Mouse (Mus musculus) frontal cortex, postnatal 25 days (tissue): Measurements from ENCODE around the gene Olfr340.
"Not testable (repeated sequence)": the region's sequence is repeated elsewhere in the genome, so short reads cannot be mapped to it uniquely, and the experiment has no call there.

Source experiments
- DNase-seq, 2 experiments: peaks; one replicate each; pipeline ENCODE4 v3.0.0; 2022; ENCODE audit warnings: low spot score in 2 of 2

Gene Olfr340

DNA sequence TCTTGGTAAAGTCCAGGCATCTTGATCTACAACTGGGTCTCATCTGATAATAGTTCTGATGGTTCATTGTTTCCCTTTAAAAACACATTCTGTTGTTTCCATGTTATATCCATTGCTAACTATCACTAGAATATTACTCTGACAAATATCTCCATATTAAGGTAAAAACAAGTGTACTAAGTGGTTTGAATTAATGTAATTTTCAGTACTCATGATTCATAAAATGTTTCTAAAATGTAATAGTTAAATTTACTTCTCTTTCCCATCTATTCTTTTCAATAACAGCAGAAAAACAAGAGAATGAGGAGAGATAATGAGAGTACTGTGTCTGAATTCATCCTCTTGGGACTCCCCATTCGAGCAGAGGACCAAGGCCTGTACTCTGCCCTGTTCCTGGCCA lies at the start of gene Olfr340:
Gene Olfr340, plus strand, starts transcription at position 301 of the 400 bp plus-strand sequence.
- no peak for DNase-seq

DNA sequence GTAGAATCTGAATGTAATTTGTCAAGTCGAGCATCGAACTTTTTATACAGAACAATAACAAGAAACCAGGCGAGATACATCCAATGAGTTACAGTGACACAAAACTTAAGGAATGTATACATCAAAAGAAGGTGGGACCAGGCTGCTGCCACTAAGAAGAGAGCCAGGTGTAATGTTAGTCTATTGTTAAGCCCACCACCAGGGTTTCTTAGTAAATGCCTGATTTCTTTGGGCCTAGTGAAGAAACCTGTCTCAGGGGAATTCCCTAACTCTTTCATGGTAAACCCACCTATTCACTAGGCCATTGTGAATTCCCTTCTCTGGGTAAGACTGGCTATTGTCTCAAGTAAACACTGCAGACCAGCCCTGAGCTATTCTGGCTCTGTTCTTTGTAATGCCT lies 37.2 kb upstream of the Olfr340 start:
- DNase-seq: not testable (repeated sequence)

DNA sequence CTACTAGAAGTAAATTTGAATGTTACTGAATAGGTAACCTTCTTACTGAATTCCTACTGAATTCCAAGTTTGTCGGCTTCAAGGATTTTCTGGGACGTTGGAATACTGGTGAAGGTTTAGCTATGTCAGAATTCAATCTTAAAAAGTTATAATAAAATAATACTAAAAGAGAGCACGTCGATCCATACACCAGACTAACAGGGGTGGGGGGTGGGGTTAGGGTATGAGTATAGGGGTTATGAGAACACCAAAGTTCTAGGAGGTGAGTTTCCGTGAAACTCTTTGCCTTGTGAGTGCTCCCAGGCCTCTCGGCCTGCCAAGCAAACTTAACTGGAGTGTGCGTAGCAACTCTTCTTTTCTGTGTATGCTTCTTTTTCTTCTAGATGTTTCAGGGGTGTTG lies 36.8 kb upstream of the Olfr340 start:
- not testable (repeated sequence) for DNase-seq

DNA sequence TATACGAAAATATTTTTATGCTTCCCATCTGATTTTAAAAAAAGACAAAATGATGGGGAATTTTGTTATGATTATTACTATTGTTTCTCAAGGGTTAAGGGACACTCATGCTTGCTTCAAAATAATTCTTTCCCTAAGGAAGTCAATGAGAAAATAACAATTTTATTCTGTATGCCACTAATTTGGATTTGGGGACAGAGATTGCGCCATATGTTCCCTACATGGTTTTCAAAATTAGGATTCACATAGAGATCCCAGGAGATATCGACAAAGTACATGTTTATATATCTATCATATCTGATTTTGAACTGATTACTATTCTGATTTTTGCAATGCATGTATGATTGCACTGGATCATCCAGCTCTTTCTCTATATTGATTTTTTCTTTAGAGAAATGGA lies 33.7 kb upstream of the Olfr340 start, which contains the start of gene Olfr339:
Gene Olfr339, plus strand, starts transcription at position 301 of the 400 bp plus-strand sequence.
- no peak for DNase-seq

DNA sequence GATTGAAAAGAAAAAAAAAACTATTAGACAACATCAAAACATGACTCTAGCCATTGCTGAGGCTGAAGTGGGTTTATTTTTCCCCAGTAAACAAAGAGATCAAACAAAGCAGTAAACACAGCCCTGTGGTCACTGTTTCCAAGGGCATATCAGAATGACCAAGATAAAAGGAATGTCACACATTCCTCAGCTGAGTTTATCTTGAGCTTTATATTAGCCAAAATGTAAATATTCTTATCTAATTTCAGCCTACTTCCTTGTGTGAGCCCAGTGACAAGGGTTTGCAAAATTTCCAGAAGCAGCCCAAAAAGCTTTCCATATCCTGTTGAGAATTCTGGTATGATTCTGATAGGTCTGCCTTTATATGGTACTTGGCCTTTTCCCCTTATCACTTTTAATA lies 21.2 kb downstream of the Olfr340 start:
- no peak for DNase-seq

DNA sequence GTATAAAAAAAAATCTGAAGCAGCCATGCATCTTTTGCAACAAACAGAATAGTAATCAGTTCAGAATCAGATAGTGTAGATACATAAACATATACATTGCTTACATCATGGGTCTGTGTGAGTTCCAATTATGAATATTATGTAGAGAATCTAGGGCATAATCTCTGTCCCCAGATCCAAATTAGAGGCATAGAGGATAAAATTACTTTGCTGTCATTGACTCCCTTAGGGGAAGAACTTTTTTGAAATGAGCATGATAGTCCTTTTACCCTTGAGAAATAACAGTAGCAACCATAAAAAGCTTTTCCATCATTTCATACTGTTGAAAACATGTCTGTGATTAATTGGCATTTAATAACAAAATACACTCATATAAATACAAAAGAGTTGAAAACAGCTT lies 30.0 kb downstream of the Olfr340 start, which contains the start of gene Olfr341:
Gene Olfr341, minus strand, starts transcription at position 101 of the 400 bp plus-strand sequence.
- DNase-seq: no peak
